Mouse (Mus musculus) embryonic fibroblast, embryonic 13.5 days (primary cell): ENCODE measurements around the gene Rrp1b.

Experiments
- CTCF ChIP-seq: IDR thresholded peaks from 2 replicates; pipeline ENCODE4 v1.5.1; 2011; ENCODE audit warnings: mild to moderate bottlenecking, control low read depth, low read length, moderate library complexity, borderline replicate concordance; ENCODE audit not compliant: insufficient read depth
- POLR2A ChIP-seq: IDR thresholded peaks from 2 replicates; pipeline ENCODE4 v1.6.1; 2011; ENCODE audit warnings: low read depth, mild to moderate bottlenecking, control low read depth, low read length, moderate library complexity

DNA sequence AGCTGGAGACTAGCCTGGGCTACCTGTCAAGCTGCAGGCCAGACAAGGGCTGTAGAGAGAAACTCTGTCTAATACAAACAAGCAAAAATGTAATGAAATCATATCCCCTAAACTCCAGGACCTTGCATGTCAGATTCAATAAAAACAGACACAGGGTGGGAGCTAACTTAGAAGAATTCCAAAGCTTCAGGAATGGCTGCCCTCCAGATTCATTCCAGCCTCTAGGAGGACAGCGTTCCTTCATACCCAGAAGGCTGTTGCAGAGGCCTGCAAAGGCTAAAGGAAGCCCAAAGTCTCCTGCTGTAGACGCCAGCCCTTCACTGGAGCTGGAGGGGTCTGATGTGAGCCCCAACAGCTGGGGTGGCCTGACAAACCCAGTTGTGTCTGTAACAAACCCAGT is 70.5 kb downstream of the Rrp1b start:
- TF ChIP-seq CTCF (no peak), POLR2A (no peak)
